Mouse (Mus musculus) kidney, adult 10 weeks (tissue): ENCODE results near the gene Gm10309. TPM values are rescaled to one million over a fixed set of nuclear protein-coding genes. Genes with fewer than 3 reads are reported as not detected.

Experiments used
- polyA plus RNA-seq: library from polyadenylated mRNA; stranded (reverse); fragments of 350-450 nt; fragmentation: Illumina TruSeq; extraction: RNeasy Lipid Tissue Mini Kit (QIAGEN cat#74804); gene quantifications from one replicate; pipeline ENCODE4 v1.2.3, GENCODE M21; 2014; ENCODE audit warnings: low read depth, low replicate concordance

The Gm10309 gene
- 0.20 TPM for polyA plus RNA-seq

DNA sequence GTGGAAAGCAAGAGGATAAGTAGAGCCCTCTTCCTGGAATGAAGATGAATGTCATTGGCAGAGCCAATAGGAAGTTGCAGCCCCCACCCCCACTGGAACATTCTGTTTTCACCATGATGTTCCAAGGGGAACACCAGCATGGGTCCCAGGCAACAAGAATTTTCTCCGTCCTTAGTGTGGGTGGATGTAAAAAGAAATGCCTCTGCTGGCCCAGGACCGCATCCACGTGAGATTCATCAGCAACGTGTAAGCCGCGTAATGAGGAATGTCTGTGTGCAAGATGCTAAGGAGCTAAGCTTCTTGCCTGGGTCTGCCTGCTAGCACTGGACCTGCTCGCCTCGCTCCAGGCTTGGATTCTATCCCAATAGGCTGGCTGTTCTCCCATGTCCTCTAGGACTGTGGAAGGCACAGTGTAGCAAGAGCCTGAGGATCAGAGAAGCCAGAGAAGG is at the start of gene Gm10309:
TSS of gene Gm10309 (minus strand) at position 50 of the 449 bp plus-strand sequence.

Other genes with a start within 250 kb of the Gm10309 start
- 48.6 TPM for gene Epas1, start 248.5 kb upstream of the Gm10309 start, polyA plus RNA-seq